Mouse (Mus musculus) forebrain, embryonic 12.5 days (tissue): ENCODE measurements around the gene Gm20388. TPM values are rescaled to one million over a fixed set of nuclear protein-coding genes. Genes with fewer than 3 reads are reported as not detected.

ENCODE experiments used
- ATAC-seq: fragments of 200-750 bp; cut with Nextera tagmentation; 2 replicates; pipeline ENCODE4 v1.8.0; 2017; ENCODE audit warnings: moderate TSS enrichment; ENCODE audit not compliant: low FRiP score
- H3K27ac ChIP-seq: fragments of 300-500 bp; sonication (generic); 2 replicates; pipeline ENCODE4 v1.5.1; 2016; ENCODE audit warnings: mild to moderate bottlenecking
- H3K27me3 ChIP-seq: fragments of 300-500 bp; sonication (generic); 2 replicates; pipeline ENCODE4 v1.6.1; 2016; ENCODE audit warnings: mild to moderate bottlenecking
- H3K36me3 ChIP-seq: fragments of 300-500 bp; sonication (generic); replicated peaks from 2 replicates; pipeline ENCODE4 v1.6.1; 2016; ENCODE audit warnings: mild to moderate bottlenecking
- H3K4me1 ChIP-seq: fragments of 300-500 bp; sonication (generic); 2 replicates; pipeline ENCODE4 v1.6.1; 2016
- H3K4me2 ChIP-seq: fragments of 300-500 bp; sonication (generic); 2 replicates; pipeline ENCODE4 v1.6.1; 2016; ENCODE audit warnings: mild to moderate bottlenecking, moderate library complexity
- H3K4me3 ChIP-seq: fragments of 300-500 bp; sonication (generic); replicated peaks from 2 replicates; pipeline ENCODE4 v1.5.1; 2016; ENCODE audit warnings: mild to moderate bottlenecking
- H3K9ac ChIP-seq: fragments of 300-500 bp; sonication (generic); 2 replicates; pipeline ENCODE4 v1.6.1; 2016; ENCODE audit warnings: mild to moderate bottlenecking
- H3K9me3 ChIP-seq: fragments of 300-500 bp; sonication (generic); 2 replicates; pipeline ENCODE4 v1.6.1; 2016
- WGBS: fragments of 180-500 bp; shearing (Covaris S2); methylation state at CpG from one replicate; pipeline ENCODE4 v1.1.7; 2016; 5-methylcytosine and 5-hydroxymethylcytosine counted together
- polyA plus RNA-seq: library from polyadenylated mRNA; unstranded; fragments of >200 nt; fragmentation: Nextera tagmentation; extraction: Ambion mirVana; gene quantifications from 2 replicates; pipeline ENCODE4 v1.2.1, GENCODE M21; 2016

Gm20388 gene
- polyA plus RNA-seq, 1 experiment from 2014 or later: not detected

DNA sequence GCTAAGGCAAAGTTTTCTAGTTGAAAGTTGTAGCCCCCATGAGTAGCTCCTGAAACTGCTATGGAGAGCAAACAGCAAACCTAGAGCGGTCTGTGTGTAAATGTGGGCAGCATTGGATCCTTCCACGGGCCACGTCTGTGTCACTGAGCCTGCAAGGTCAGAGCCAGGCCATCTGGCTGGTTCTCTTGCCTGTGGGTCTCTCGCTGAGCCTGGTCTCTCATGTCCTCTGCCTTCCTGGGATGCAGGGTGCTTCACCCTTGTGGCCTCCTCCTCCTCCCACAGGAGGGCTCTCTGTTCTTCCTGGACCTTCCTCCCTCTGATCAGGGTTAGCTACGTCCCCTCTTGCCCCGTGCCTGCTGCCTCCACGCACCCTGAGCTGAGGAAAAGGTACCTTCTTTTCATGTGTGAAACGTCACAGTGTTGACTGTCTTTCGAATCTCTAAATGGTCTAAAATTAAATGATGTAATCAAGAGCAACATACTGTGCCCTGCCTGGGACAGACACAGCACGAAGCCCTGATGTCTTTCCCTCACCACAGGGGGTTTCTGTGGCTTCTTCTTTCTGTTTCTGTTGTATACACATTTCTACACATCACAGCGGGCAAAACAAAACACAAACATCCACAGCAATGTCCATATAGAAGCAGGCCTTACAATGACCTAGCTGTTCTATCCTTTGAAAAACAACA is 4373.1 kb downstream of the Gm20388 start:
- H3K27me3 ChIP-seq: no peaks in the 10 kb centered on the region
- H3K4me3 ChIP-seq: no peak overlapping the region
- H3K27ac ChIP-seq: peak overlapping the region; percentile 96
- peak; percentile 9; the same call in 1 of the 2 replicates for ATAC-seq
- no peaks in the 10 kb centered on the region for H3K9me3 ChIP-seq
- peak overlapping the region; percentile 0; the same call in 1 of the 2 replicates for H3K9ac ChIP-seq
- peaks cover 86% of the 10 kb centered on the region for H3K4me1 ChIP-seq
- WGBS: 24% methylated on average over 11 of the region's 11 CpGs
- peak overlapping the region; percentile 30 for H3K4me2 ChIP-seq
- no peaks in the 10 kb centered on the region for H3K36me3 ChIP-seq

DNA sequence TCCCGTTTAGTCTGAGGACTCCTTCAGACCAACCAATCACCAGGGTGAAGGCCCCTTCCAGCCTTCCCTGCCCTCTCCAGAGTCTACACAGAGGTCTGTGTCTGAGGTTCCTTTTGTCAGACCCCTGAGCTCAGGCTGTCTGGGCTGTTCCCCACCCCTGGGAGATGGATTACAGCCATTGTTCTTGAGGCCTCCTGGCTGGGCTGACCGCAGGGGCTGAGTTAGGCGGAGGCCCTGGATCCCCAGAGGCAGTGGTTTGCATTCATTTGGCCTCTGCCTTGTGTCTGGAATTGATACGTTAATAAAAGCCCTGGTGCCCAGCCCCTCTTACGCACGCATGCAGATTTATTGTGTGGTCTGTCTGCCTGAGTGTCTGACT is 4373.7 kb downstream of the Gm20388 start:
- Histone ChIP-seq H3K9me3 (no peaks in the 10 kb centered on the region), H3K4me1 (peaks cover 81% of the 10 kb centered on the region), H3K9ac (0 out of 2 replicates have a peak overlapping the region, but pooled peaks have one; percentile 0), H3K4me3 (no peak overlapping the region), H3K4me2 (peak overlapping the region; percentile 30), H3K27ac (peak overlapping the region; percentile 96), H3K36me3 (no peaks in the 10 kb centered on the region), H3K27me3 (no peaks in the 10 kb centered on the region)
- WGBS: 1% methylated on average over 6 of the region's 6 CpGs
- ATAC-seq: peak; percentile 77

DNA sequence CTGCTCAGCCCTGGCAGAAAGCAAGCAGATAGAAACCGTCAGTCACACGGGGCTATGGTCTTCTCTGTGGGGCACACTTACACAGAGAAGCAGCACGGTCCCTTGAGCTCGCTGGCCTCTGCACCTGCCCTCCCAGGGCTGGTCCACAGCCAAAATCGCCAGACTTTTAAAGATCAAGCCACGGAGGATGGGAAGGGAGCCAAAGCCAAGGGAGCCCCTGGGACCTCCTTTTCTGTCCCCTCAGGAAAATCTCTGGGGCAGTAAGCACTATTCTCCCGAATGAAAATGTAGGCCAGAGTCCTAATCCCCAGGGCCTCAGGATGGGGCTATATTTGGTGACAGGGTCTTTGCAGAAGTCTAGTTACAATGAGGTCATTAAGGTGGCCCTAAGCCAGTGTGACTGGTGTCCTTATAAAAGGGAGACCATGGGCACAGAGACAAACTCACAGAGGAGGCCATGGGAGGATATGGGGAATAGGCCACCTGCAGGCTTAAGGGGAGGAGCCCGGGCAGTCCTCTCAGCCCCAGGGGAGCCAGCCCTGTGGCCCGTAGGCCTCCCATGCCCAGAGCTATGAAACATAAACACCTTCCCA is 4374.4 kb downstream of the Gm20388 start:
- H3K4me3 ChIP-seq: no peak overlapping the region
- no peak; the same call in none of the 2 replicates for ATAC-seq
- H3K27ac ChIP-seq: peak overlapping the region; percentile 96
- no peaks in the 10 kb centered on the region for H3K36me3 ChIP-seq
- 10% methylated on average over 9 of the region's 9 CpGs for WGBS
- peaks cover 76% of the 10 kb centered on the region for H3K4me1 ChIP-seq
- H3K27me3 ChIP-seq: no peaks in the 10 kb centered on the region
- H3K9ac ChIP-seq: no peak overlapping the region
- H3K4me2 ChIP-seq: peak overlapping the region; percentile 30
- H3K9me3 ChIP-seq: no peaks in the 10 kb centered on the region

DNA sequence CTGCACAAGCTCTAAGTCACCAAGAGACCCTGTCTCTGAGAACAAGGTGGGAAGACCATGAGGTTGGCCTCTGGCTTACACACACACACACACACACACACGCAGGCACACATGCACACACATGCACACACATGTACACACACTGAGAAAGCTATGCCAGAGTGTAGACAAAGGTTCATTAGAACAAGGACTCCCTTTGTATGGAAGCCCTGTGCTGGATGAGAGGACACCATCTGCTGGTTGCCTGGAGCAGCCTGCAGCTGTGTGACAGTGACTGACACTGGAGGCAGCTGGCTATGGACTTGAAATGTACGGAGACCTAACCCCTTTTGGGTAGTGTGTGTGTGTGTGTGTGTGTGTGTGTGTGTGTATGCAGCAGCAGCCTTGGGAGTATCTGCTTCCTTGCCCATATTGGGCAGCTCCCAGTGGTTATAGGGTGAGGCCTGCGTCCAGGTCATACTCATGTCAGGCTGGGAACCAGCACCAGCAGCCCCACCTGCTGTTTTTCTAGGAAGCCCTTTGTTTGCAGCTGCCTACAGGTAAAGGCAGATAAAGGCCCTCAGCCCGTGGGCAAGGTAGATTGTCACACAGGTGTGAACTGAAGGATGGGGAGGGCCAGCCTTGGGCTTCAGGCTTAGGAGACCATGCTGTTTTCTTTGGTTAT is 4376.0 kb downstream of the Gm20388 start:
- WGBS: 61% methylated on average over 4 of the region's 4 CpGs
- Histone ChIP-seq H3K4me1 (peaks cover 66% of the 10 kb centered on the region), H3K9ac (no peak overlapping the region), H3K4me2 (no peak overlapping the region), H3K27ac (peak overlapping the region; percentile 96), H3K4me3 (no peak overlapping the region), H3K36me3 (no peaks in the 10 kb centered on the region), H3K9me3 (no peaks in the 10 kb centered on the region), H3K27me3 (no peaks in the 10 kb centered on the region)
- ATAC-seq: peak; percentile 50

DNA sequence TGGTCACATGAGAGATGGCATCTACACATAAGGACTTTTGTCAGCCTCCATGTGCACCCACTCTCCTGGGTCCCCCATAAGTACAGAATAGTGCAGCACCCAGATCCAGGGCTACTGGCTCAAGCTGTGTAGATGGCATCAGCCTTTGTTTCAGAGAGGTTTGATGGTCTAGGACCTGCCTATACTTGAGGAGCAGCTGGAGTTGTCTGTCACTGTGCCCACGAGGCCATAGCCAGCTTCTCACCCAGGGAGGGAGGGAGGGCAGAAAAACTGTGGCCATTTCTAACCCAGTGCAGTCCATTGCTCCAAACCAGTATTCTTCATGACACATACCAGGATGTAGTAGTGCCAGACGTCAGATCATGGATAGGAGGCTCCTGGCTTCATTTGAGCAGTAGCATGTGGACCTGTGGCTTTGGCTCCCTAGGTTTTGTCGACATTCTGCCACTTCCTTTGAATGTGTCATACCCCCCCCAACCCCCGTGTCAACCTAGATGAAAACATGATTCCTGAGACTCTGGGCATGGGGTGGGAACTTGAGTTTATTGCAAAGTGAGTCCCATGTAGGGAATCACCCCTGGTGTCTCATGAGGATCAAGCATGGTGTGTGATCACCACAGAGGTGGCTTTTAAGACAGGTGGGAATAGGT is 4377.7 kb downstream of the Gm20388 start:
- H3K4me3 ChIP-seq: no peak overlapping the region
- H3K9ac ChIP-seq: no peak overlapping the region
- no peaks in the 10 kb centered on the region for H3K9me3 ChIP-seq
- H3K36me3 ChIP-seq: no peaks in the 10 kb centered on the region
- no peak overlapping the region for H3K27ac ChIP-seq
- H3K4me2 ChIP-seq: no peak overlapping the region
- peaks cover 57% of the 10 kb centered on the region for H3K4me1 ChIP-seq
- 80% methylated on average over 4 of the region's 4 CpGs for WGBS
- no peaks in the 10 kb centered on the region for H3K27me3 ChIP-seq
- ATAC-seq: no peak

- H3K9ac ChIP-seq: no peak overlapping the region
- no peak for ATAC-seq
- H3K4me2 ChIP-seq: no peak overlapping the region
- H3K27me3 ChIP-seq: no peaks in the 10 kb centered on the region
- H3K36me3 ChIP-seq: no peaks in the 10 kb centered on the region
- H3K27ac ChIP-seq: no peak overlapping the region
- 91% methylated on average over 5 of the region's 5 CpGs for WGBS
- peaks cover 57% of the 10 kb centered on the region for H3K4me1 ChIP-seq
- H3K9me3 ChIP-seq: no peaks in the 10 kb centered on the region
- H3K4me3 ChIP-seq: no peak overlapping the region
Measured at GRCm38 (mm10) chr8:124289481-124290050, 4378.9 kb downstream of the Gm20388 start.

- H3K4me2 ChIP-seq: no peak overlapping the region
- no peak overlapping the region for H3K27ac ChIP-seq
- H3K4me3 ChIP-seq: no peak overlapping the region
- no peak overlapping the region for H3K9ac ChIP-seq
- ATAC-seq: no peak
- peaks cover 46% of the 10 kb centered on the region for H3K4me1 ChIP-seq
- H3K27me3 ChIP-seq: no peaks in the 10 kb centered on the region
- no peaks in the 10 kb centered on the region for H3K9me3 ChIP-seq
- H3K36me3 ChIP-seq: peaks cover 5% of the 10 kb centered on the region
- 87% methylated on average over 9 of the region's 9 CpGs for WGBS
Measured at GRCm38 (mm10) chr8:124290911-124291691, 4380.5 kb downstream of the Gm20388 start.

DNA sequence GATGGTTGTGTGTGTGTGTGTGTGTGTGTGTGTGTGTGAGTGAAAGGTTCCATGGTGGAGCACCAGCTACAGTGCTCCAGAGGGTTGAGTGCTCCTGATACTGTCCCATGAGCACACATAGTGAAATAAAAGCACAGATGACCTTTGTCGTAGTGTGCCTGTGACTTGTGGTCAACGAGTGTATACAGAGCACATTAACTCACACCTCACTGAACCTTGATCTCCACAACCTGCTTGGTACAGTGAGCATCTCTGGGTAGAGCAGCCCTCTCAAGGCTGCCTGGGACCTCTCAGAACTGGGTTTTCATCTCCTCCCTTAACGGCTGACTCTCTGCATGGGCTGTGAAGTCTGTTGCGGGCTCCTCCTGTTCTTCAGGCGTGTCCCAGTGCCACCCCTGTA is 4381.1 kb downstream of the Gm20388 start:
- no peak for ATAC-seq
- no peak overlapping the region for H3K9ac ChIP-seq
- H3K27ac ChIP-seq: no peak overlapping the region
- peaks cover 11% of the 10 kb centered on the region for H3K36me3 ChIP-seq
- no peaks in the 10 kb centered on the region for H3K27me3 ChIP-seq
- 85% methylated on average over 5 of the region's 5 CpGs for WGBS
- H3K4me1 ChIP-seq: peaks cover 40% of the 10 kb centered on the region
- H3K4me3 ChIP-seq: no peak overlapping the region
- no peaks in the 10 kb centered on the region for H3K9me3 ChIP-seq
- H3K4me2 ChIP-seq: no peak overlapping the region

- Histone ChIP-seq H3K36me3 (peaks cover 21% of the 10 kb centered on the region), H3K9ac (no peak overlapping the region), H3K4me1 (peaks cover 30% of the 10 kb centered on the region), H3K9me3 (no peaks in the 10 kb centered on the region), H3K27me3 (no peaks in the 10 kb centered on the region), H3K4me2 (no peak overlapping the region), H3K27ac (0 out of 2 replicates have a peak overlapping the region, but pooled peaks have one; percentile 14), H3K4me3 (no peak overlapping the region)
- 79% methylated on average over 9 of the region's 9 CpGs for WGBS
- no peak for ATAC-seq
Measured at GRCm38 (mm10) chr8:124292965-124293364, 4382.3 kb downstream of the Gm20388 start.

GRCm38 (mm10) chr8:124294425-124294824 is 4383.8 kb downstream of the Gm20388 start:
- no peak overlapping the region for H3K27ac ChIP-seq
- ATAC-seq: no peak

GRCm38 (mm10) chr8:124294900-124295299 is 4384.3 kb downstream of the Gm20388 start:
- Histone ChIP-seq H3K4me2 (no peak overlapping the region), H3K9me3 (no peaks in the 10 kb centered on the region), H3K4me3 (no peak overlapping the region), H3K9ac (no peak overlapping the region), H3K4me1 (peaks cover 30% of the 10 kb centered on the region), H3K36me3 (peaks cover 23% of the 10 kb centered on the region), H3K27me3 (no peaks in the 10 kb centered on the region), H3K27ac (no peak overlapping the region; the same call in 1 of the 2 replicates)
- no peak for ATAC-seq
- WGBS: 89% methylated on average over 10 of the region's 10 CpGs

More at GRCm38 (mm10) chr8:124294425-124294824, 4383.8 kb downstream of the Gm20388 start:
- 90% methylated on average over 6 of the region's 6 CpGs for WGBS
- peaks cover 30% of the 10 kb centered on the region for H3K4me1 ChIP-seq
- no peaks in the 10 kb centered on the region for H3K9me3 ChIP-seq
- H3K27me3 ChIP-seq: no peaks in the 10 kb centered on the region
- H3K9ac ChIP-seq: no peak overlapping the region
- no peak overlapping the region for H3K4me2 ChIP-seq
- no peak overlapping the region for H3K4me3 ChIP-seq
- peaks cover 23% of the 10 kb centered on the region for H3K36me3 ChIP-seq
